Mouse (Mus musculus) CH12.LX (cell line): Measurements from ENCODE around the gene Ghrl. TPM values are rescaled to one million over a fixed set of nuclear protein-coding genes. Genes with fewer than 3 reads are reported as not detected.
A peak's percentile ranks its signal among the peaks of the same experiment; 100 is the strongest.

Experiments used
- DNase-seq: peaks from one replicate; pipeline ENCODE4 v3.0.0-alpha.2; 2013; ENCODE audit errors: extremely low read depth
- H3K27ac ChIP-seq: 2 replicates; pipeline ENCODE4 v1.5.1; 2012; ENCODE audit warnings: low read depth, mild to moderate bottlenecking, control low read depth, moderate library complexity; ENCODE audit not compliant: insufficient read depth
- H3K27me3 ChIP-seq: replicated peaks from 2 replicates; pipeline ENCODE3; 2012; ENCODE audit warnings: inconsistent platforms
- H3K36me3 ChIP-seq, 2 experiments: replicated peaks in 1 of 2; 2 replicates each; pipeline versions ENCODE3 to v1.6.1; 2012; ENCODE audit warnings: inconsistent platforms in 1 of 2, low read length in 1 of 2, mild to moderate bottlenecking in 1 of 2, mixed read lengths in 1 of 2, moderate library complexity in 1 of 2; ENCODE audit not compliant: control insufficient read depth in 1 of 2, insufficient read depth in 1 of 2
- H3K4me1 ChIP-seq, 2 experiments: 2 replicates each; pipeline ENCODE4 v1.6.1; 2012; ENCODE audit warnings: inconsistent platforms in 1 of 2, moderate library complexity in 1 of 2; ENCODE audit not compliant: insufficient read depth in 2 of 2, control insufficient read depth in 1 of 2
- H3K4me2 ChIP-seq: 2 replicates; pipeline ENCODE4 v1.6.1; 2012; ENCODE audit warnings: low read depth, mild to moderate bottlenecking, control low read depth; ENCODE audit not compliant: poor library complexity, insufficient read depth, severe bottlenecking
- H3K4me3 ChIP-seq, 3 experiments: fragments of 150-350 bp in 1 of 3; sonication (generic) in 1 of 3; replicated peaks in 1 of 3; 2 replicates each; pipeline versions ENCODE3 to v1.5.1; 2011 to 2012; ENCODE audit warnings: low read depth in 2 of 3, low read length in 2 of 3, mild to moderate bottlenecking in 2 of 3, moderate library complexity in 2 of 3, control low read depth in 1 of 3, improper control_type of control experiment in 1 of 3, inconsistent platforms in 1 of 3, mixed read lengths in 1 of 3; ENCODE audit not compliant: poor library complexity in 1 of 3
- H3K79me2 ChIP-seq: replicated peaks from 2 replicates; pipeline ENCODE4 v1.6.1; 2012; ENCODE audit warnings: mild to moderate bottlenecking, moderate library complexity; ENCODE audit not compliant: control insufficient read depth, poor library complexity, insufficient read depth, severe bottlenecking; ENCODE audit errors: extremely low read depth
- H3K9ac ChIP-seq: 2 replicates; pipeline ENCODE4 v1.6.1; 2012; ENCODE audit warnings: low read depth, mild to moderate bottlenecking, control low read depth, moderate library complexity; ENCODE audit not compliant: insufficient read depth
- H3K9me3 ChIP-seq: replicated peaks from 2 replicates; pipeline ENCODE3; 2012; ENCODE audit warnings: low read length, inconsistent platforms, mixed read lengths
- BHLHE40 ChIP-seq: IDR thresholded peaks from 2 replicates; pipeline ENCODE4 v1.6.1; 2011; ENCODE audit warnings: mild to moderate bottlenecking, low read depth, low read length, improper control_type of control experiment
- CHD1 ChIP-seq: IDR thresholded peaks from 2 replicates; pipeline ENCODE4 v1.6.1; 2012; ENCODE audit warnings: low read depth, low read length, improper control_type of control experiment, inconsistent platforms
- CHD2 ChIP-seq: IDR thresholded peaks from 2 replicates; pipeline ENCODE4 v1.6.1; 2011; ENCODE audit warnings: low read length, improper control_type of control experiment
- CTCF ChIP-seq, 2 experiments: IDR thresholded peaks in 1 of 2; conservative IDR thresholded peaks in 1 of 2; 2 replicates each; pipeline ENCODE4 v1.5.1; 2011 to 2012; ENCODE audit warnings: low read depth in 2 of 2, low read length in 2 of 2, improper control_type of control experiment in 1 of 2, inconsistent platforms in 1 of 2, mild to moderate bottlenecking in 1 of 2, moderate library complexity in 1 of 2
- E2F4 ChIP-seq: IDR thresholded peaks from 2 replicates; pipeline ENCODE4 v1.6.1; 2011; ENCODE audit warnings: low read depth, low read length, improper control_type of control experiment; ENCODE audit not compliant: insufficient replicate concordance
- IRF4 ChIP-seq: IDR thresholded peaks from 2 replicates; pipeline ENCODE4 v1.6.1; 2014; ENCODE audit warnings: low read depth, mild to moderate bottlenecking, inconsistent platforms, low read length, improper control_type of control experiment
- JUN ChIP-seq: IDR thresholded peaks from 2 replicates; pipeline ENCODE4 v1.6.1; 2011; ENCODE audit warnings: low read depth, mild to moderate bottlenecking, low read length, improper control_type of control experiment, moderate library complexity; ENCODE audit not compliant: insufficient read depth
- KAT2A ChIP-seq: IDR thresholded peaks from 2 replicates; pipeline ENCODE4 v1.6.1; 2012; ENCODE audit warnings: low read length, improper control_type of control experiment, inconsistent platforms; ENCODE audit not compliant: insufficient replicate concordance
- MAZ ChIP-seq: IDR thresholded peaks from 2 replicates; pipeline ENCODE4 v1.6.1; 2012; ENCODE audit warnings: low read depth, mild to moderate bottlenecking, inconsistent platforms, low read length, improper control_type of control experiment, moderate library complexity
- MYC ChIP-seq: IDR thresholded peaks from 2 replicates; pipeline ENCODE4 v1.6.1; 2011; ENCODE audit warnings: low read depth, mild to moderate bottlenecking, improper control_type of control experiment, low read length
- NELFE ChIP-seq: IDR thresholded peaks from 2 replicates; pipeline ENCODE4 v1.6.1; 2011; ENCODE audit warnings: low read depth, low read length, improper control_type of control experiment
- NRF1 ChIP-seq: IDR thresholded peaks from 2 replicates; pipeline ENCODE4 v1.6.1; 2014; ENCODE audit warnings: low read depth, mild to moderate bottlenecking, inconsistent platforms, low read length, improper control_type of control experiment, moderate library complexity
- PAX5 ChIP-seq: IDR thresholded peaks from 2 replicates; pipeline ENCODE4 v1.6.1; 2012; ENCODE audit warnings: low read length, inconsistent platforms, mixed read lengths
- POLR2AphosphoS2 ChIP-seq: IDR thresholded peaks from 2 replicates; pipeline ENCODE4 v1.6.1; 2011; ENCODE audit warnings: low read depth, low read length, improper control_type of control experiment
- RAD21 ChIP-seq: IDR thresholded peaks from 2 replicates; pipeline ENCODE4 v1.6.1; 2011; ENCODE audit warnings: low read depth, mild to moderate bottlenecking, low read length, improper control_type of control experiment, moderate library complexity
- SIN3A ChIP-seq: IDR thresholded peaks from 2 replicates; pipeline ENCODE4 v1.6.1; 2012; ENCODE audit warnings: low read length, improper control_type of control experiment, inconsistent platforms
- TBP ChIP-seq: conservative IDR thresholded peaks from 2 replicates; pipeline ENCODE4 v1.6.1; 2011; ENCODE audit warnings: low read depth, low read length, improper control_type of control experiment
- UBTF ChIP-seq: IDR thresholded peaks from 2 replicates; pipeline ENCODE4 v1.6.1; 2012; ENCODE audit warnings: low read depth, mild to moderate bottlenecking, inconsistent platforms, low read length, improper control_type of control experiment, moderate library complexity
- USF1 ChIP-seq: IDR thresholded peaks from 2 replicates; pipeline ENCODE4 v1.6.1; 2014; ENCODE audit warnings: low read depth, mild to moderate bottlenecking, inconsistent platforms, low read length, improper control_type of control experiment
- ZC3H11A ChIP-seq: IDR thresholded peaks from 2 replicates; pipeline ENCODE4 v1.6.1; 2012; ENCODE audit warnings: low read depth, mild to moderate bottlenecking, inconsistent platforms, low read length, improper control_type of control experiment
- ZKSCAN1 ChIP-seq: IDR thresholded peaks from 2 replicates; pipeline ENCODE4 v1.6.1; 2012; ENCODE audit warnings: low read depth, inconsistent platforms, low read length, improper control_type of control experiment, borderline replicate concordance
- ZMIZ1 ChIP-seq: IDR thresholded peaks from 2 replicates; pipeline ENCODE4 v1.6.1; 2012; ENCODE audit warnings: low read depth, mild to moderate bottlenecking, inconsistent platforms, low read length, improper control_type of control experiment
- ZNF384 ChIP-seq: IDR thresholded peaks from 2 replicates; pipeline ENCODE4 v1.6.1; 2012; ENCODE audit warnings: low read depth, low read length, improper control_type of control experiment, inconsistent platforms
- dilution Hi-C: fragments of 300-500 bp; cut with MboI; formaldehyde crosslinking; loops from 2 replicates; pipeline ENCODE4 v1.14.3; 2020; ENCODE audit warnings: low sequenced_read_pairs; ENCODE audit not compliant: extremely low pct_unique_long_range_greater_than_20kb, extremely low pct_ligation_motif_present
- in situ Hi-C: fragments of 300-500 bp; cut with MboI; formaldehyde crosslinking; loops from 3 replicates; pipeline ENCODE4 v1.14.3; 2019; ENCODE audit warnings: low sequenced_read_pairs, low pct_ligation_motif_present, low pct_unique_long_range_greater_than_20kb, mixed read lengths
- polyA plus RNA-seq: library from polyadenylated mRNA; unstranded; fragments of >175 nt; gene quantifications from 2 replicates; pipeline ENCODE4 v1.2.1, GENCODE M21; 2012; ENCODE audit warnings: low read depth; ENCODE audit not compliant: insufficient read length
- total RNA-seq, 2 experiments: library from RNA; depleted of rRNA; stranded (reverse); fragments of 300-350 nt in 1 of 2; fragments of >200 nt in 1 of 2; gene quantifications; 2 replicates each; pipeline ENCODE4 v1.2.3; 2012 to 2014

Gene Ghrl
- total and polyA plus RNA-seq, 3 experiments, result 2.6 TPM; not detected in 2

- TF ChIP-seq ZMIZ1 (no peak), ZC3H11A (peak; percentile 46), KAT2A (no peak), SIN3A (no peak), MAZ (no peak), JUN (no peak), CTCF (conservative IDR thresholded peaks at IDR 0.05 in 1 of 2, IDR thresholded peaks at IDR 0.05 in 1 of 2; ENCODE audit: low read depth in 2 of 2, low read length in 2 of 2) (peak; percentile 88 to 96), BHLHE40 (no peak), E2F4 (no peak), ZKSCAN1 (no peak), NELFE (peak; percentile 29; the same call in 1 of the 2 replicates), USF1 (no peak), RAD21 (peak; percentile 96), POLR2AphosphoS2 (no peak), CHD2 (no peak), TBP (no peak), MYC (no peak), NRF1 (no peak), ZNF384 (no peak)
- TF ChIP-seq, all 38 proteins: peak for 6
These were observed 42.0 kb upstream of the Ghrl start (continued) for GRCm38 (mm10) chr6:113761644-113762043.

- TF ChIP-seq CHD2, result no peak
- no peak for TF ChIP-seq TBP
- no peak for TF ChIP-seq IRF4
- no peak for TF ChIP-seq UBTF
- TF ChIP-seq PAX5, result no peak
- no peak for TF ChIP-seq ZNF384
- TF ChIP-seq CHD1, result no peak
- TF ChIP-seq, all 38 proteins: peak for 0
- in situ Hi-C loops (no loop called here), dilution Hi-C loops (no loop called here)
- Histone ChIP-seq H3K9ac (no peak overlapping the region), H3K9me3 (no peaks in the 10 kb centered on the region), H3K4me2 (no peak overlapping the region), H3K79me2 (no peaks in the 10 kb centered on the region), H3K27me3 (peaks cover 95% of the 10 kb centered on the region), H3K36me3 (no peaks in the 10 kb centered on the region), H3K27ac (no peak overlapping the region), H3K4me3 (no peak overlapping the region), H3K4me1 (peaks cover 0 to 3% of the 10 kb centered on the region in 2 experiments; a peak in 2 of 4 replicates)
- no peak for DNase-seq
These were observed 29.5 kb upstream of the Ghrl start for GRCm38 (mm10) chr6:113749119-113749685.
